Mouse (Mus musculus) cortical plate, adult 2 months (tissue): ENCODE measurements around the gene Usp50.

ENCODE experiments used
- CTCF ChIP-seq: fragments of 200-500 bp; IDR thresholded peaks from 2 replicates; pipeline ENCODE4 v1.5.1; 2011; ENCODE audit warnings: mild to moderate bottlenecking, control low read depth, low read length; ENCODE audit not compliant: insufficient read depth; ENCODE audit errors: extremely low read depth
- POLR2A ChIP-seq: fragments of 200-500 bp; IDR thresholded peaks from 2 replicates; pipeline ENCODE4 v1.6.1; 2011; ENCODE audit warnings: mild to moderate bottlenecking, low read length, control low read depth; ENCODE audit not compliant: insufficient read depth; ENCODE audit errors: extremely low read depth

DNA sequence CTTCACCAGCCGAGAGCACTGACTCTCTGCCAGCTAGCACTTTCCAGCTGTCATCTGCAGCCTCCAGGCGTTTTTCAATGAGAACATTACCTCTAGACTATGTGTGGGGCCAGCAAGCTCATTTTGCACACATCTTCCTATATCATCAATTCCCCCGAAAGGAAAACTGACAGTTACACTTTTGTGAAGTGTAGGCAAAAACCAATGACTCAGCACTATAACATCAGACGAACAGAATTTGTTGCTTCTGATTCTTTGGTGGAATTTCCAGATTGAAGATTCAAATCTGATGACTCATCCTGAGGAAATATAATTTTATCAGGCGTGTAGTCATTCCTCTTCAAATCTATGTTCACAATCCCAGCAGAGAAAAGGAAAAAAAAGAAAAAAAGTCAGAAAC lies 9.3 kb upstream of the Usp50 start:
- TF ChIP-seq POLR2A = no peak
- no peak for TF ChIP-seq CTCF
